Mouse (Mus musculus): Measurements from ENCODE around the gene Ddx20. TPM values are rescaled to one million over a fixed set of nuclear protein-coding genes. Genes with fewer than 3 reads are reported as not detected.
"Not testable (repeated sequence)": the region's sequence is repeated elsewhere in the genome, so short reads cannot be mapped to it uniquely, and the experiment has no call there.

Gene Ddx20
- total and polyA plus RNA-seq, 2 experiments from 2014 or later, result 12.6 to 15.1 TPM

GRCm38 (mm10) chr3:105705061-105705549 lies 17.7 kb upstream of the Ddx20 start:
- peak overlapping the region; percentile 68 for H3K9ac ChIP-seq (replicated peaks; ENCODE audit: low read depth, low read length)
- no peaks in the 10 kb centered on the region for H3K36me3 ChIP-seq (replicated peaks; ENCODE audit: control insufficient read depth, insufficient read depth, low read length)
- H3K4me1 ChIP-seq (ENCODE audit: control insufficient read depth, insufficient read depth), result peaks cover 51% of the 10 kb centered on the region
- no peaks in the 10 kb centered on the region for H3K27me3 ChIP-seq (ENCODE audit: control insufficient read depth, insufficient read depth, low read length)
- WGBS, result under 1% methylated on average over 28 of the region's 28 CpGs
- ATAC-seq (ENCODE audit: insufficient read depth, low read depth), result peak; percentile 47
- H3K9me3 ChIP-seq (replicated peaks; ENCODE audit: control insufficient read depth, low read length), result no peaks in the 10 kb centered on the region
- peak overlapping the region; percentile 78 for H3K27ac ChIP-seq (ENCODE audit: low read depth)
- peak; percentile 58 for DNase-seq (ENCODE audit: low spot score)
- H3K4me2 ChIP-seq (ENCODE audit: low read depth, low read length), result peak overlapping the region; percentile 91
- peak overlapping the region; percentile 70 for H3K4me3 ChIP-seq (ENCODE audit: low read depth, low read length)
- TF ChIP-seq CTCF (IDR thresholded peaks at IDR 0.05; ENCODE audit: low read depth), result no peak
- no peak for TF ChIP-seq EP300 (IDR thresholded peaks at IDR 0.05; ENCODE audit: low read depth)

DNA sequence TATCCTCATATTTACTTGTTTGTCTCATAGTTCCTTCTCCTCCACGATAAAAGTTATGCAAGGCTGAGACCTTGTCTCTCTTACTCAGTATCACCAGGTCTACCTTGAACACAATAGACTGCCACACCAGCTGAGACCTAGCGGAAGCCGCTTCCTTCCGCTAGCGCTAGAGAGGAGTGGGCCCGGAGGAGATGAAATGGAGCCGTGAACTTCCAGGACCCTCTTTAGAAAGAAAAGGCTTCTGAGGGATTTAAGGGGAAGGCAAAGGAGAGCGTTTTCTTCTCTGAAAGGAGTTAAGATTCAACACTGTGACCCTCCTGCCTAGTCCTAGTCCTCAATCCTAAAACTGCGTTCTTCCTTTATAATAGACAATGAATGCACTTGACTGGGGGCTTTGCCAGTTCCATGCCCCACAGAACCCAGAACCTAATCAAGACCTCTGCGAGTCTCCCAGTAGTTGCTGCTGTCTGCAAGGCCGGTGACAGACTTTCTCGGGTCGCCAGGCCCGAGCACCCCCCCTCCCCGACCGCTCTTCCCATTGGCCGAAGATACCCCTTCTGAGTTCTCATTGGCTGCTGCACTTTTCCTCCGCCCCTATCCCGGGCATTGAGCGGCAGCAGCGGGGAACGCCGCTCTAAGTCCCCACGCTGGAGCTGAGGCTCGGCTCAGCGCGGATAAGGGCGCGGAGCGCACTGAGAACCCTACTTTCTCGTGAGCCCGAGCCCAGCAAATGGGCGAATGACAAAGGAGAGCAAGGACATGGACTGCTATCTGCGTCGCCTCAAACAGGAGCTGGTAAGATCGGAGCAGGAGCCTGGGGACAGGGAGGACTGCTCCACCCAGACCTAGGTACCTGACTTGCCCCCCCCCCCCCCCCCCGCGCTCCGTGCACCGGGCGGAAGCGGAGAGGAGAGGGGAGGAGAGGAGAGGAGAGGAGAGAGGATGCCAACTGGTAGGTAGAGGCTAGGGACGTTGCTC lies 16.9 kb upstream of the Ddx20 start, which contains the start of gene Inka2:
Gene Inka2 (plus strand): TSS at position 569 of the 978 bp plus-strand sequence.
- Histone ChIP-seq H3K27ac (ENCODE audit: low read depth) (peak within 1 kb of the TSS; percentile 78), H3K4me1 (ENCODE audit: control insufficient read depth, insufficient read depth) (peaks cover 54% of the 10 kb centered on the region), H3K36me3 (replicated peaks; ENCODE audit: control insufficient read depth, insufficient read depth, low read length) (no peaks in the 10 kb centered on the region), H3K4me3 (ENCODE audit: low read depth, low read length) (peak within 1 kb of the TSS; percentile 70), H3K4me2 (ENCODE audit: low read depth, low read length) (peak within 1 kb of the TSS; percentile 91), H3K9ac (replicated peaks; ENCODE audit: low read depth, low read length) (peak within 1 kb of the TSS; percentile 68), H3K27me3 (ENCODE audit: control insufficient read depth, insufficient read depth, low read length) (no peaks in the 10 kb centered on the region), H3K9me3 (replicated peaks; ENCODE audit: control insufficient read depth, low read length) (no peaks in the 10 kb centered on the region)
- TF ChIP-seq CTCF (IDR thresholded peaks at IDR 0.05; ENCODE audit: low read depth) (no peak), EP300 (IDR thresholded peaks at IDR 0.05; ENCODE audit: low read depth) (0 out of 2 replicates have a peak, but pooled peaks have one; percentile 36)
- WGBS, result 8% methylated on average over 39 of the region's 43 CpGs
- DNase-seq (ENCODE audit: low spot score) (peak; percentile 92), ATAC-seq (ENCODE audit: insufficient read depth, low read depth) (peak; percentile 93)

- H3K36me3 ChIP-seq (replicated peaks; ENCODE audit: control insufficient read depth, insufficient read depth, low read length), result no peaks in the 10 kb centered on the region
- no peak overlapping the region for H3K4me3 ChIP-seq (ENCODE audit: low read depth, low read length)
- no peaks in the 10 kb centered on the region for H3K9me3 ChIP-seq (replicated peaks; ENCODE audit: control insufficient read depth, low read length)
- WGBS, result 66% methylated on average over 6 of the region's 6 CpGs
- H3K4me1 ChIP-seq (ENCODE audit: control insufficient read depth, insufficient read depth), result peaks cover 54% of the 10 kb centered on the region
- TF ChIP-seq EP300 (IDR thresholded peaks at IDR 0.05; ENCODE audit: low read depth) (no peak), CTCF (IDR thresholded peaks at IDR 0.05; ENCODE audit: low read depth) (no peak)
- no peak overlapping the region for H3K4me2 ChIP-seq (ENCODE audit: low read depth, low read length)
- no peaks in the 10 kb centered on the region for H3K27me3 ChIP-seq (ENCODE audit: control insufficient read depth, insufficient read depth, low read length)
- no peak overlapping the region for H3K9ac ChIP-seq (replicated peaks; ENCODE audit: low read depth, low read length)
- DNase-seq (ENCODE audit: low spot score) (no peak), ATAC-seq (ENCODE audit: insufficient read depth, low read depth) (no peak)
- peak overlapping the region; percentile 78; the same call in 1 of the 2 replicates for H3K27ac ChIP-seq (ENCODE audit: low read depth)
These were observed 16.2 kb upstream of the Ddx20 start for GRCm38 (mm10) chr3:105703571-105703970.

DNA sequence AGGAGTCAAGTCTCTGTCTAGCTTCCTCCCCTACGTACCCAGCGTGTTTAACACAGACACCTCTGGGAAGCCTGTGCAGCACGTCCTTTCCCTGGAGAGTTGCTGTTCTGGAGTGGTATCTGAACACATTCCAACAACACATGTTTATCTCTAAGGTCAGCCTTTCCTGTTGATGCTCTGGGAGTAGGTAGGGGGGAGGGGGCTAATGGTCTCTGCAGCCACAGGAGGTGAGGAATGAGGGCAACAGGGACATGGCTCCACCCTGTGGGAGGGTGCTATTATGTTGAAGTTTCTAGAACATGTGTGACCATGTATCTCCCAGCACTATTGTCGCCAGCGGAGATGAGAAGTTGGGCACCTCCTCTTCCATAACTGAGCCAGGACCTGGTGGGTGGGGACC lies 14.0 kb upstream of the Ddx20 start:
- Histone ChIP-seq H3K9ac (replicated peaks; ENCODE audit: low read depth, low read length) (0 out of 2 replicates have a peak overlapping the region, but pooled peaks have one; percentile 7), H3K36me3 (replicated peaks; ENCODE audit: control insufficient read depth, insufficient read depth, low read length) (no peaks in the 10 kb centered on the region), H3K9me3 (replicated peaks; ENCODE audit: control insufficient read depth, low read length) (no peaks in the 10 kb centered on the region), H3K27ac (ENCODE audit: low read depth) (peak overlapping the region; percentile 65), H3K4me3 (ENCODE audit: low read depth, low read length) (no peak overlapping the region), H3K4me1 (ENCODE audit: control insufficient read depth, insufficient read depth) (peaks cover 56% of the 10 kb centered on the region), H3K4me2 (ENCODE audit: low read depth, low read length) (peak overlapping the region; percentile 48), H3K27me3 (ENCODE audit: control insufficient read depth, insufficient read depth, low read length) (no peaks in the 10 kb centered on the region)
- WGBS, result 15% methylated on average over 5 of the region's 5 CpGs
- peak; percentile 21 for ATAC-seq (ENCODE audit: insufficient read depth, low read depth)
- DNase-seq (ENCODE audit: low spot score), result peak; percentile 64
- no peak for TF ChIP-seq CTCF (IDR thresholded peaks at IDR 0.05; ENCODE audit: low read depth)
- TF ChIP-seq EP300 (IDR thresholded peaks at IDR 0.05; ENCODE audit: low read depth), result peak; percentile 75

- TF ChIP-seq CTCF (IDR thresholded peaks at IDR 0.05; ENCODE audit: low read depth), result peak; percentile 16; the same call in 1 of the 2 replicates
- H3K36me3 ChIP-seq (replicated peaks; ENCODE audit: control insufficient read depth, insufficient read depth, low read length); H3K9me3 ChIP-seq (replicated peaks; ENCODE audit: control insufficient read depth, low read length); H3K4me3 ChIP-seq (ENCODE audit: low read depth, low read length); H3K9ac ChIP-seq (replicated peaks; ENCODE audit: low read depth, low read length); H3K27me3 ChIP-seq (ENCODE audit: control insufficient read depth, insufficient read depth, low read length); ATAC-seq (ENCODE audit: insufficient read depth, low read depth); DNase-seq (ENCODE audit: low spot score): not testable (repeated sequence)
- Histone ChIP-seq H3K4me2 (ENCODE audit: low read depth, low read length) (peak overlapping the region; percentile 48), H3K27ac (ENCODE audit: low read depth) (peak overlapping the region; percentile 65), H3K4me1 (ENCODE audit: control insufficient read depth, insufficient read depth) (peaks cover 56% of the 10 kb centered on the region)
- 36% methylated on average over 1 of the region's 1 CpGs for WGBS
These were observed 13.4 kb upstream of the Ddx20 start for GRCm38 (mm10) chr3:105700786-105701185.
